Mouse (Mus musculus) stomach, postnatal 0 days (tissue): Measurements from ENCODE around the gene Prrx2.

Experiments
- CTCF ChIP-seq: IDR thresholded peaks from 2 replicates; pipeline ENCODE4 v1.5.1; 2016; ENCODE audit warnings: antibody characterized with exemption, low read depth, mild to moderate bottlenecking, moderate library complexity
- EP300 ChIP-seq: optimal IDR thresholded peaks from 2 replicates; pipeline ENCODE3; 2016; ENCODE audit warnings: antibody characterized with exemption

DNA sequence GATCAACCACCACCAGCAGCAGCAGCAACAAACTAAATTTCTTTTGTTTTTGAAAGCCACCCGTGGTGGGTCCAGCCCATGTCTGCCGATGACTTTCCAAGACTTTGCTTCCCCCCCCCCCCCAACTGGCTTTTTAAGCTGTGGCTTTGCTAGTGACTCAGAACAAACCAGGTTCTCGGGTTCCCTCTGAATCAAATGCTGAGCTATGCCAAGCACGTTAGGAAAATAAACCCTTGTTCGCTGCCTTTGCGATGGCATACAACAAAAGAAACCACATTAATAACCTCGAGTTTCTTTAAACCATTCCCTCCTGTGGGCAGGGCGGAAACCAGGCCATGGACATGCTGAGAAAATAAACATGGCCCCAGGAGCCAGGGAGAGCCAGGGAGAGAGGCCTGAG is 13.4 kb downstream of the Prrx2 start:
- no peak for TF ChIP-seq CTCF
- no peak for TF ChIP-seq EP300
